Mouse (Mus musculus): ENCODE results near the gene Ercc2.
A peak's percentile ranks its signal among the peaks of the same experiment; 100 is the strongest.

- TF ChIP-seq CTCF (IDR thresholded peaks at IDR 0.05; ENCODE audit: borderline replicate concordance, control insufficient read depth, extremely low read depth, insufficient read depth, low read length, poor library complexity) (peak; percentile 83), POLR2A (IDR thresholded peaks at IDR 0.05; ENCODE audit: control insufficient read depth, extremely low read depth, insufficient read depth, low read length, poor library complexity) (peak; percentile 32; the same call in 1 of the 2 replicates)
Measured at GRCm38 (mm10) chr7:19369823-19370425, 11.9 kb upstream of the Ercc2 start.
